Comparison of ENCODE assay signal across 9 mouse cellular contexts in the genomic region with DNA sequence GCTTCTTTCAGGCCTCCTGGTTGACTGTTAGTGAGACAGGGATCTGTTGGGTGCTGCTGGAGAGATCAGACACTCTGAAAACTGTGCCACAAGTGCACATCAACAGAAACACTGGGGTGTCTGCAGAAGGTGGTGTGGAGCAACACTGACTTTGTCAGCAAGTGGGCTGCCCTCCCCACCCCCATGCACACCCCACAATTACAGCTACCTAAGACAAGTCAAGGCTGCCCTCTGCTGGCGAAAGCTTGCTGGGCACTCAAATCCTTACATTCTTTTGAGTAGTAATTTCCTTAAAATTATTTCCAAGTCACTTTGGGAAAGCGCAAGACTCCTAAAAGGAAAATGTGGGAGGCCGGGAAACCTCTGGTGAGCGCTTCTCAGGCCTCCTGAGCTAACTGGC. TPM values are rescaled to one million over a fixed set of nuclear protein-coding genes. Genes with fewer than 3 reads are reported as not detected.
A peak's percentile ranks its signal among the peaks of the same experiment; 100 is the strongest.
DNase-seq lines count a peak whose midpoint lies in the region; ATAC-seq and TF ChIP-seq lines count a peak whose summit lies in the region.
"Had no signal": no experiment of that assay in that cellular context is flagged by ENCODE, and none has a peak within 500 bp of the region (broad histone marks: within the 10 kb centered on the region; RNA-seq: fewer than 3 reads in every experiment).

No protein-coding gene starts in this region.

- H3K4me2 ChIP-seq in intestine, postnatal 0 days (replicated peaks; ENCODE audit: low read depth): no peak overlapping the region
- no peak overlapping the region for H3K4me2 ChIP-seq in intestine, embryonic 16.5 days (ENCODE audit: low read depth, low read length)
- no peak overlapping the region for H3K4me2 ChIP-seq in limb, embryonic 11.5 days (ENCODE audit: low read depth, severe bottlenecking)
- H3K4me2 ChIP-seq: neural tube, embryonic 13.5 days had no signal

- H3K9ac ChIP-seq in intestine, postnatal 0 days (ENCODE audit: low read depth, low read length): no peak overlapping the region
- H3K9ac ChIP-seq in intestine, embryonic 16.5 days (ENCODE audit: low read depth, low read length): no peak overlapping the region
- no peak overlapping the region for H3K9ac ChIP-seq in limb, embryonic 11.5 days (ENCODE audit: low read length)
- H3K9ac ChIP-seq: neural tube, embryonic 13.5 days had no signal

- no peak for ATAC-seq in intestine, postnatal 0 days
- ATAC-seq in intestine, embryonic 16.5 days: no peak
- ATAC-seq in limb, embryonic 11.5 days (ENCODE audit: insufficient number of reproducible peaks, low FRiP score, low TSS enrichment, low read depth): no peak

- no peaks in the 10 kb centered on the region for H3K9me3 ChIP-seq in intestine, postnatal 0 days (ENCODE audit: control insufficient read depth)
- H3K9me3 ChIP-seq in intestine, embryonic 16.5 days (ENCODE audit: control insufficient read depth, low read length): no peaks in the 10 kb centered on the region
- no peaks in the 10 kb centered on the region for H3K9me3 ChIP-seq in limb, embryonic 11.5 days (ENCODE audit: control insufficient read depth, low read length)
- H3K9me3 ChIP-seq: neural tube, embryonic 13.5 days had no signal

- H3K4me3 ChIP-seq in intestine, postnatal 0 days (ENCODE audit: low read depth, low read length): no peak overlapping the region
- no peak overlapping the region for H3K4me3 ChIP-seq in intestine, embryonic 16.5 days (ENCODE audit: low read length)
- H3K4me3 ChIP-seq in limb, embryonic 11.5 days (ENCODE audit: low read depth, low read length): no peak overlapping the region
- H3K4me3 ChIP-seq: neural tube, embryonic 13.5 days had no signal

- H3K27ac ChIP-seq in intestine, postnatal 0 days (ENCODE audit: low read depth, low read length): no peak overlapping the region
- no peak overlapping the region for H3K27ac ChIP-seq in intestine, embryonic 16.5 days (ENCODE audit: low read length)
- H3K27ac ChIP-seq in limb, embryonic 11.5 days (replicated peaks; ENCODE audit: low read depth, low read length): no peak overlapping the region
- H3K27ac ChIP-seq: neural tube, embryonic 13.5 days had no signal

- no peaks in the 10 kb centered on the region for H3K27me3 ChIP-seq in intestine, postnatal 0 days (replicated peaks; ENCODE audit: control insufficient read depth, insufficient read depth, low read length)
- H3K27me3 ChIP-seq in intestine, embryonic 16.5 days (replicated peaks; ENCODE audit: control insufficient read depth, insufficient read depth, low read length): no peaks in the 10 kb centered on the region
- no peaks in the 10 kb centered on the region for H3K27me3 ChIP-seq in limb, embryonic 11.5 days (ENCODE audit: control insufficient read depth, insufficient read depth, low read length)
- H3K27me3 ChIP-seq: neural tube, embryonic 13.5 days had no signal

- WGBS in intestine, postnatal 0 days: 16% methylated on average over 4 of the region's 4 CpGs
- 12% methylated on average over 4 of the region's 4 CpGs for WGBS in intestine, embryonic 16.5 days
- WGBS in limb, embryonic 11.5 days: 16% methylated on average over 4 of the region's 4 CpGs

- no peaks in the 10 kb centered on the region for H3K36me3 ChIP-seq in intestine, postnatal 0 days (ENCODE audit: control insufficient read depth, insufficient read depth)
- no peaks in the 10 kb centered on the region for H3K36me3 ChIP-seq in intestine, embryonic 16.5 days (ENCODE audit: control insufficient read depth, insufficient read depth, low read length)
- H3K36me3 ChIP-seq in limb, embryonic 11.5 days (ENCODE audit: control insufficient read depth, insufficient read depth, low read length): no peaks in the 10 kb centered on the region
- H3K36me3 ChIP-seq: neural tube, embryonic 13.5 days had no signal

- peak; percentile 84 for DNase-seq in NIH3T3 (ENCODE audit: low read depth)
- peak; percentile 88 for DNase-seq in embryo, embryonic 11 days
- peak; percentile 69 for DNase-seq in hindlimb bud, embryonic 11.5 days (ENCODE audit: extremely low spot score, low read depth, low spot score)
- peak; percentile 90 for DNase-seq in limb, embryonic 11.5 days (ENCODE audit: low spot score)
- peak; percentile 82 to 86 for DNase-seq in right cerebral cortex, postnatal 10 days (ENCODE audit: low spot score in 2 of 2)
- peak; percentile 59 to 77 for DNase-seq in urinary bladder, postnatal 4 days (ENCODE audit: low spot score in 2 of 2)

- TF ChIP-seq CTCF in intestine, postnatal 0 days (IDR thresholded peaks at IDR 0.05; ENCODE audit: low read depth): peak; percentile 93

- H3K4me1 ChIP-seq in intestine, postnatal 0 days (replicated peaks; ENCODE audit: control insufficient read depth, insufficient read depth, low read length): no peaks in the 10 kb centered on the region; the same call in 1 of the 2 replicates
- H3K4me1 ChIP-seq in intestine, embryonic 16.5 days (ENCODE audit: control insufficient read depth, insufficient read depth, low read length): peaks cover 6% of the 10 kb centered on the region
- H3K4me1 ChIP-seq in limb, embryonic 11.5 days (ENCODE audit: control insufficient read depth, insufficient read depth, low read length): peaks cover 5% of the 10 kb centered on the region; the same call in 1 of the 2 replicates

RNA-seq across cellular contexts. Expression of gene Rae1, which starts 3.7 kb away (rescaled TPM):
- polyA plus RNA-seq in intestine, postnatal 0 days (2015; fragmentation: Nextera tagmentation; extraction: Ambion mirVana): 62.8 and 63.5 TPM in 2 replicates
- 110 and 117 TPM in 2 replicates for polyA plus RNA-seq in intestine, embryonic 16.5 days (2015; fragmentation: Nextera tagmentation; extraction: Ambion mirVana)
- 172 and 174 TPM in 2 replicates for polyA plus RNA-seq in limb, embryonic 11.5 days (2014; fragmentation: Nextera tagmentation; extraction: Ambion mirVana)

RNA-seq across cellular contexts. Expression of gene Spo11, which starts 18.7 kb away (rescaled TPM):
- 0.04 TPM in 1 of 2 replicates, not detected in the other for polyA plus RNA-seq in intestine, postnatal 0 days (2015; fragmentation: Nextera tagmentation; extraction: Ambion mirVana)
- 0.04 and 0.11 TPM in 2 replicates for polyA plus RNA-seq in intestine, embryonic 16.5 days (2015; fragmentation: Nextera tagmentation; extraction: Ambion mirVana)
- polyA plus RNA-seq in limb, embryonic 11.5 days (2014; fragmentation: Nextera tagmentation; extraction: Ambion mirVana): 0.95 and 1.7 TPM in 2 replicates

RNA-seq across cellular contexts. Expression of gene Rbm38, which starts 24.1 kb away (rescaled TPM):
- 39.0 and 39.8 TPM in 2 replicates for polyA plus RNA-seq in intestine, postnatal 0 days (2015; fragmentation: Nextera tagmentation; extraction: Ambion mirVana)
- polyA plus RNA-seq in intestine, embryonic 16.5 days (2015; fragmentation: Nextera tagmentation; extraction: Ambion mirVana): 62.6 and 64.6 TPM in 2 replicates
- polyA plus RNA-seq in limb, embryonic 11.5 days (2014; fragmentation: Nextera tagmentation; extraction: Ambion mirVana): 66.5 and 69.4 TPM in 2 replicates

RNA-seq across cellular contexts. Expression of gene Bmp7, which starts 56.1 kb away (rescaled TPM):
- polyA plus RNA-seq in intestine, postnatal 0 days (2015; fragmentation: Nextera tagmentation; extraction: Ambion mirVana): 37.6 and 41.1 TPM in 2 replicates
- polyA plus RNA-seq in intestine, embryonic 16.5 days (2015; fragmentation: Nextera tagmentation; extraction: Ambion mirVana): 19.6 and 24.9 TPM in 2 replicates
- 38.1 and 40.9 TPM in 2 replicates for polyA plus RNA-seq in limb, embryonic 11.5 days (2014; fragmentation: Nextera tagmentation; extraction: Ambion mirVana)
